Mouse (Mus musculus) limb, embryonic 12.5 days (tissue): ENCODE data around the gene Gm20388. TPM values are rescaled to one million over a fixed set of nuclear protein-coding genes. Genes with fewer than 3 reads are reported as not detected.
"Not testable (repeated sequence)": the region's sequence is repeated elsewhere in the genome, so short reads cannot be mapped to it uniquely, and the experiment has no call there.

ENCODE experiments used
- ATAC-seq: fragments of 200-750 bp; cut with Nextera tagmentation; 2 replicates; pipeline ENCODE4 v1.8.0; 2017; ENCODE audit warnings: low read depth, moderate TSS enrichment; ENCODE audit not compliant: insufficient number of reproducible peaks, insufficient read depth, low FRiP score, low TSS enrichment
- H3K27ac ChIP-seq: fragments of 300-500 bp; sonication (generic); 2 replicates; pipeline ENCODE4 v1.5.1; 2016; ENCODE audit warnings: mild to moderate bottlenecking, moderate library complexity
- H3K27me3 ChIP-seq: fragments of 300-500 bp; sonication (generic); 2 replicates; pipeline ENCODE4 v1.6.1; 2016; ENCODE audit warnings: mild to moderate bottlenecking, moderate library complexity
- H3K36me3 ChIP-seq: fragments of 300-500 bp; sonication (generic); 2 replicates; pipeline ENCODE4 v1.6.1; 2016; ENCODE audit warnings: mild to moderate bottlenecking, moderate library complexity
- H3K4me1 ChIP-seq: fragments of 300-500 bp; sonication (generic); replicated peaks from 2 replicates; pipeline ENCODE4 v1.6.1; 2016
- H3K4me2 ChIP-seq: fragments of 300-500 bp; sonication (generic); 2 replicates; pipeline ENCODE4 v1.6.1; 2016; ENCODE audit warnings: mild to moderate bottlenecking, moderate library complexity
- H3K4me3 ChIP-seq: fragments of 300-500 bp; sonication (generic); replicated peaks from 2 replicates; pipeline ENCODE4 v1.5.1; 2016; ENCODE audit warnings: mild to moderate bottlenecking
- H3K9ac ChIP-seq: fragments of 300-500 bp; sonication (generic); replicated peaks from 2 replicates; pipeline ENCODE4 v1.6.1; 2016; ENCODE audit warnings: mild to moderate bottlenecking, moderate library complexity
- H3K9me3 ChIP-seq: fragments of 300-500 bp; sonication (generic); 2 replicates; pipeline ENCODE4 v1.6.1; 2016; ENCODE audit warnings: mild to moderate bottlenecking, moderate library complexity
- WGBS: fragments of 180-500 bp; shearing (Covaris S2); methylation state at CpG from one replicate; pipeline ENCODE4 v1.1.7; 2016; 5-methylcytosine and 5-hydroxymethylcytosine counted together
- polyA plus RNA-seq: library from polyadenylated mRNA; unstranded; fragments of >200 nt; fragmentation: Nextera tagmentation; extraction: Ambion mirVana; gene quantifications from 2 replicates; pipeline ENCODE4 v1.2.1, GENCODE M21; 2016

Gene Gm20388
- polyA plus RNA-seq, 1 experiment from 2014 or later, result not detected

GRCm38 (mm10) chr8:123157888-123158465 lies 3247.3 kb downstream of the Gm20388 start, which contains the start of gene Sult5a1:
Sult5a1 (minus strand) TSS chr8:123158315.
- H3K4me2 ChIP-seq, result peak within 1 kb of the TSS; percentile 49

GRCm38 (mm10) chr8:123181391-123181790 lies 3270.8 kb downstream of the Gm20388 start:
- no peak overlapping the region for H3K4me2 ChIP-seq
- H3K4me1 ChIP-seq, result peaks cover 15% of the 10 kb centered on the region
- no peak overlapping the region for H3K4me3 ChIP-seq
- no peak overlapping the region for H3K9ac ChIP-seq
- WGBS, result 51% methylated on average over 3 of the region's 3 CpGs
- ATAC-seq, result no peak
- peaks cover 26% of the 10 kb centered on the region for H3K9me3 ChIP-seq
- no peak overlapping the region for H3K27ac ChIP-seq
- H3K36me3 ChIP-seq, result no peaks in the 10 kb centered on the region
- no peaks in the 10 kb centered on the region for H3K27me3 ChIP-seq

More at GRCm38 (mm10) chr8:123157888-123158465, 3247.3 kb downstream of the Gm20388 start, which contains the start of gene Sult5a1:
- Histone ChIP-seq H3K27me3 (no peaks in the 10 kb centered on the region), H3K4me1 (peaks cover 24% of the 10 kb centered on the region), H3K9ac (no peak within 1 kb of the TSS), H3K4me3 (peak within 1 kb of the TSS; percentile 19; the same call in 1 of the 2 replicates), H3K27ac (peak within 1 kb of the TSS; percentile 5; the same call in 1 of the 2 replicates), H3K36me3 (no peaks in the 10 kb centered on the region), H3K9me3 (no peaks in the 10 kb centered on the region)
- ATAC-seq, result no peak; the same call in 1 of the 2 replicates
- 28% methylated on average over 13 of the region's 13 CpGs for WGBS

GRCm38 (mm10) chr8:123185566-123186409 lies 3275.1 kb downstream of the Gm20388 start, which contains the start of gene Dpep1:
Dpep1 (plus strand) TSS chr8:123186242.
- no peaks in the 10 kb centered on the region for H3K27me3 ChIP-seq
- H3K27ac ChIP-seq, result peak within 1 kb of the TSS; percentile 73; the same call in 1 of the 2 replicates
- no peak within 1 kb of the TSS for H3K4me3 ChIP-seq
- 0 out of 2 replicates have a peak within 1 kb of the TSS, but pooled peaks have one; percentile 23 for H3K9ac ChIP-seq
- peak within 1 kb of the TSS; percentile 24; the same call in 1 of the 2 replicates for H3K4me2 ChIP-seq
- 14% methylated on average over 19 of the region's 19 CpGs for WGBS
- H3K36me3 ChIP-seq, result no peaks in the 10 kb centered on the region
- ATAC-seq, result no peak
- peaks cover 24% of the 10 kb centered on the region for H3K4me1 ChIP-seq
- H3K9me3 ChIP-seq, result no peaks in the 10 kb centered on the region

GRCm38 (mm10) chr8:123188006-123188405 lies 3277.4 kb downstream of the Gm20388 start:
- Histone ChIP-seq H3K9ac (no peak overlapping the region), H3K4me2 (no peak overlapping the region), H3K27me3 (no peaks in the 10 kb centered on the region), H3K4me3 (no peak overlapping the region), H3K36me3 (no peaks in the 10 kb centered on the region), H3K9me3 (no peaks in the 10 kb centered on the region), H3K27ac (no peak overlapping the region), H3K4me1 (peaks cover 24% of the 10 kb centered on the region)
- ATAC-seq, result no peak
- WGBS, result 89% methylated on average over 2 of the region's 2 CpGs

GRCm38 (mm10) chr8:123188841-123189240 lies 3278.2 kb downstream of the Gm20388 start:
- no peak overlapping the region for H3K27ac ChIP-seq
- no peak overlapping the region for H3K4me2 ChIP-seq
- H3K4me3 ChIP-seq, result no peak overlapping the region
- ATAC-seq, result no peak
- peaks cover 24% of the 10 kb centered on the region for H3K4me1 ChIP-seq
- H3K27me3 ChIP-seq, result no peaks in the 10 kb centered on the region
- 83% methylated on average over 7 of the region's 7 CpGs for WGBS
- no peaks in the 10 kb centered on the region for H3K9me3 ChIP-seq
- H3K36me3 ChIP-seq, result no peaks in the 10 kb centered on the region
- no peak overlapping the region for H3K9ac ChIP-seq

GRCm38 (mm10) chr8:123190678-123191077 lies 3280.0 kb downstream of the Gm20388 start:
- Histone ChIP-seq H3K27me3 (no peaks in the 10 kb centered on the region), H3K9ac (no peak overlapping the region), H3K4me1 (peaks cover 16% of the 10 kb centered on the region), H3K4me3 (0 out of 2 replicates have a peak overlapping the region, but pooled peaks have one; percentile 2), H3K9me3 (no peaks in the 10 kb centered on the region), H3K27ac (no peak overlapping the region), H3K4me2 (peak overlapping the region; percentile 36), H3K36me3 (no peaks in the 10 kb centered on the region)
- WGBS, result 6% methylated on average over 9 of the region's 9 CpGs
- no peak for ATAC-seq

GRCm38 (mm10) chr8:123191908-123192307 lies 3281.3 kb downstream of the Gm20388 start:
- Histone ChIP-seq H3K4me2 (no peak overlapping the region), H3K9me3 (no peaks in the 10 kb centered on the region), H3K4me3 (no peak overlapping the region), H3K36me3 (no peaks in the 10 kb centered on the region), H3K27ac (no peak overlapping the region), H3K9ac (no peak overlapping the region), H3K27me3 (no peaks in the 10 kb centered on the region), H3K4me1 (peaks cover 4% of the 10 kb centered on the region)
- WGBS, result 67% methylated on average over 8 of the region's 8 CpGs
- no peak for ATAC-seq

GRCm38 (mm10) chr8:123193771-123194170 lies 3283.1 kb downstream of the Gm20388 start:
- Histone ChIP-seq H3K27ac (no peak overlapping the region), H3K27me3 (no peaks in the 10 kb centered on the region), H3K9ac (no peak overlapping the region), H3K4me1 (peaks cover 2% of the 10 kb centered on the region; the same call in 1 of the 2 replicates), H3K4me3 (no peak overlapping the region), H3K4me2 (no peak overlapping the region), H3K36me3 (no peaks in the 10 kb centered on the region), H3K9me3 (no peaks in the 10 kb centered on the region)
- 82% methylated on average over 9 of the region's 9 CpGs for WGBS
- no peak for ATAC-seq

- ATAC-seq, result not testable (repeated sequence)
- WGBS, result 69% methylated on average over 5 of the region's 5 CpGs
Measured at GRCm38 (mm10) chr8:123197016-123197415, 3286.4 kb downstream of the Gm20388 start.

GRCm38 (mm10) chr8:123199864-123200263 lies 3289.2 kb downstream of the Gm20388 start:
- Histone ChIP-seq H3K27ac (no peak overlapping the region), H3K4me2 (no peak overlapping the region), H3K9me3 (no peaks in the 10 kb centered on the region), H3K36me3 (peaks cover 15% of the 10 kb centered on the region), H3K9ac (no peak overlapping the region), H3K27me3 (no peaks in the 10 kb centered on the region), H3K4me3 (no peak overlapping the region), H3K4me1 (no peaks in the 10 kb centered on the region)
- WGBS, result 69% methylated on average over 14 of the region's 14 CpGs
- ATAC-seq, result no peak

More at GRCm38 (mm10) chr8:123197016-123197415, 3286.4 kb downstream of the Gm20388 start:
- not testable (repeated sequence) for H3K4me1 ChIP-seq, H3K4me3 ChIP-seq, H3K9ac ChIP-seq, H3K4me2 ChIP-seq, H3K27ac ChIP-seq, H3K9me3 ChIP-seq, H3K27me3 ChIP-seq, H3K36me3 ChIP-seq

GRCm38 (mm10) chr8:123202288-123202687 lies 3291.6 kb downstream of the Gm20388 start:
- no peak overlapping the region for H3K9ac ChIP-seq
- H3K9me3 ChIP-seq, result no peaks in the 10 kb centered on the region
- H3K4me2 ChIP-seq, result no peak overlapping the region
- H3K27me3 ChIP-seq, result no peaks in the 10 kb centered on the region
- H3K4me3 ChIP-seq, result no peak overlapping the region
- WGBS, result 28% methylated on average over 5 of the region's 5 CpGs
- H3K27ac ChIP-seq, result no peak overlapping the region
- no peaks in the 10 kb centered on the region for H3K4me1 ChIP-seq
- no peak for ATAC-seq
- H3K36me3 ChIP-seq, result peaks cover 35% of the 10 kb centered on the region
